Mouse (Mus musculus) neural tube, embryonic 12.5 days (tissue): Measurements from ENCODE around the gene Rgl2. TPM values are rescaled to one million over a fixed set of nuclear protein-coding genes. Genes with fewer than 3 reads are reported as not detected.
A peak's percentile ranks its signal among the peaks of the same experiment; 100 is the strongest.
"Not testable (repeated sequence)": the region's sequence is repeated elsewhere in the genome, so short reads cannot be mapped to it uniquely, and the experiment has no call there.

Source experiments
- ATAC-seq: fragments of 200-750 bp; cut with Nextera tagmentation; 2 replicates; pipeline ENCODE4 v1.8.0; 2017; ENCODE audit warnings: low read depth, mild to moderate bottlenecking, moderate TSS enrichment, moderate library complexity; ENCODE audit not compliant: low FRiP score
- H3K27ac ChIP-seq: fragments of 300-500 bp; sonication (generic); 2 replicates; pipeline ENCODE4 v1.5.1; 2016
- H3K27me3 ChIP-seq: fragments of 300-500 bp; sonication (generic); replicated peaks from 2 replicates; pipeline ENCODE4 v1.6.1; 2016; ENCODE audit warnings: mild to moderate bottlenecking
- H3K36me3 ChIP-seq: fragments of 300-500 bp; sonication (generic); 2 replicates; pipeline ENCODE4 v1.6.1; 2016; ENCODE audit warnings: mild to moderate bottlenecking
- H3K4me1 ChIP-seq: fragments of 300-500 bp; sonication (generic); 2 replicates; pipeline ENCODE4 v1.6.1; 2016
- H3K4me2 ChIP-seq: fragments of 300-500 bp; sonication (generic); replicated peaks from 2 replicates; pipeline ENCODE4 v1.6.1; 2016; ENCODE audit warnings: mild to moderate bottlenecking
- H3K4me3 ChIP-seq: fragments of 300-500 bp; sonication (generic); 2 replicates; pipeline ENCODE4 v1.5.1; 2016
- H3K9ac ChIP-seq: fragments of 300-500 bp; sonication (generic); 2 replicates; pipeline ENCODE4 v1.6.1; 2016; ENCODE audit warnings: mild to moderate bottlenecking
- H3K9me3 ChIP-seq: fragments of 300-500 bp; sonication (generic); 2 replicates; pipeline ENCODE4 v1.6.1; 2016; ENCODE audit warnings: mild to moderate bottlenecking
- WGBS: fragments of 180-500 bp; shearing (Covaris S2); methylation state at CpG from one replicate; pipeline ENCODE4 v1.1.7; 2016; 5-methylcytosine and 5-hydroxymethylcytosine counted together
- polyA plus RNA-seq: library from polyadenylated mRNA; unstranded; fragments of >200 nt; fragmentation: Nextera tagmentation; extraction: Ambion mirVana; gene quantifications from 2 replicates; pipeline ENCODE4 v1.2.1, GENCODE M21; 2016

The Rgl2 gene
- polyA plus RNA-seq, 1 experiment from 2014 or later, result 68.1 TPM

- ATAC-seq, result no peak
- no peaks in the 10 kb centered on the region for H3K4me1 ChIP-seq
- no peak overlapping the region for H3K4me2 ChIP-seq
- no peak overlapping the region for H3K9ac ChIP-seq
- WGBS, result 88% methylated on average over 4 of the region's 4 CpGs
- no peak overlapping the region for H3K4me3 ChIP-seq
- H3K36me3 ChIP-seq, result no peaks in the 10 kb centered on the region
- H3K27ac ChIP-seq, result no peak overlapping the region
- H3K9me3 ChIP-seq, result no peaks in the 10 kb centered on the region
- no peaks in the 10 kb centered on the region for H3K27me3 ChIP-seq
Observed at GRCm38 (mm10) chr17:33899642-33900041, 29.7 kb upstream of the Rgl2 start.

GRCm38 (mm10) chr17:33900281-33900988 is 28.9 kb upstream of the Rgl2 start:
- no peak overlapping the region for H3K9ac ChIP-seq
- no peaks in the 10 kb centered on the region for H3K9me3 ChIP-seq
- H3K4me2 ChIP-seq, result no peak overlapping the region
- no peak overlapping the region for H3K27ac ChIP-seq
- H3K4me1 ChIP-seq, result no peaks in the 10 kb centered on the region
- no peaks in the 10 kb centered on the region for H3K27me3 ChIP-seq
- no peak for ATAC-seq
- H3K4me3 ChIP-seq, result no peak overlapping the region
- H3K36me3 ChIP-seq, result no peaks in the 10 kb centered on the region
- 76% methylated on average over 7 of the region's 7 CpGs for WGBS

GRCm38 (mm10) chr17:33900989-33901314 is 28.4 kb upstream of the Rgl2 start:
- Histone ChIP-seq H3K9me3 (no peaks in the 10 kb centered on the region), H3K4me2 (no peak overlapping the region), H3K4me1 (no peaks in the 10 kb centered on the region), H3K27me3 (no peaks in the 10 kb centered on the region), H3K4me3 (no peak overlapping the region), H3K9ac (no peak overlapping the region), H3K36me3 (no peaks in the 10 kb centered on the region), H3K27ac (no peak overlapping the region)
- ATAC-seq, result no peak
- 90% methylated on average over 4 of the region's 4 CpGs for whole genome bisulfite sequencing

- H3K36me3 ChIP-seq, result no peaks in the 10 kb centered on the region
- H3K4me1 ChIP-seq, result no peaks in the 10 kb centered on the region
- WGBS, result 54% methylated on average over 4 of the region's 4 CpGs
- ATAC-seq, result no peak
- no peak overlapping the region for H3K27ac ChIP-seq
- H3K9me3 ChIP-seq, result no peaks in the 10 kb centered on the region
- H3K4me2 ChIP-seq, result no peak overlapping the region
- H3K27me3 ChIP-seq, result no peaks in the 10 kb centered on the region
- no peak overlapping the region for H3K9ac ChIP-seq
- no peak overlapping the region for H3K4me3 ChIP-seq
Observed at GRCm38 (mm10) chr17:33901653-33902052, 27.7 kb upstream of the Rgl2 start.

GRCm38 (mm10) chr17:33902079-33902478 is 27.3 kb upstream of the Rgl2 start:
- no peak overlapping the region for H3K4me3 ChIP-seq
- H3K4me2 ChIP-seq, result no peak overlapping the region
- no peak overlapping the region for H3K27ac ChIP-seq
- no peak for ATAC-seq
- no peaks in the 10 kb centered on the region for H3K9me3 ChIP-seq
- no peaks in the 10 kb centered on the region for H3K4me1 ChIP-seq
- H3K9ac ChIP-seq, result no peak overlapping the region
- WGBS, result 46% methylated on average over 4 of the region's 4 CpGs
- H3K27me3 ChIP-seq, result no peaks in the 10 kb centered on the region
- no peaks in the 10 kb centered on the region for H3K36me3 ChIP-seq

GRCm38 (mm10) chr17:33902491-33902890 is 26.9 kb upstream of the Rgl2 start:
- Histone ChIP-seq H3K4me2 (no peak overlapping the region), H3K27me3 (no peaks in the 10 kb centered on the region), H3K4me1 (no peaks in the 10 kb centered on the region), H3K36me3 (no peaks in the 10 kb centered on the region), H3K4me3 (no peak overlapping the region), H3K9me3 (no peaks in the 10 kb centered on the region), H3K9ac (no peak overlapping the region), H3K27ac (no peak overlapping the region)
- ATAC-seq, result no peak
- 87% methylated on average over 7 of the region's 7 CpGs for WGBS

- not testable (repeated sequence) for H3K4me3 ChIP-seq, H3K9me3 ChIP-seq, H3K27ac ChIP-seq, H3K27me3 ChIP-seq, H3K36me3 ChIP-seq, H3K4me2 ChIP-seq, ATAC-seq, H3K9ac ChIP-seq
- H3K4me1 ChIP-seq, result peaks cover 11% of the 10 kb centered on the region
- WGBS, result 67% methylated on average over 6 of the region's 6 CpGs
Observed at GRCm38 (mm10) chr17:33903911-33904651, 25.3 kb upstream of the Rgl2 start.

- ATAC-seq, result not testable (repeated sequence)
Observed at GRCm38 (mm10) chr17:33904835-33905234, 24.5 kb upstream of the Rgl2 start, which contains the start of gene Platr17. TSS of gene Platr17 (plus strand) at chr17:33905135.

GRCm38 (mm10) chr17:33908331-33909076 is 20.8 kb upstream of the Rgl2 start:
- H3K36me3 ChIP-seq, result peaks cover 30% of the 10 kb centered on the region
- ATAC-seq, result peak; percentile 60
- H3K4me2 ChIP-seq, result peak overlapping the region; percentile 96
- H3K9ac ChIP-seq, result peak overlapping the region; percentile 72
- WGBS, result under 1% methylated on average over 43 of the region's 44 CpGs
- peaks cover 22% of the 10 kb centered on the region for H3K4me1 ChIP-seq
- H3K27ac ChIP-seq, result peak overlapping the region; percentile 57
- peak overlapping the region; percentile 84 for H3K4me3 ChIP-seq
- no peaks in the 10 kb centered on the region for H3K27me3 ChIP-seq
- no peaks in the 10 kb centered on the region for H3K9me3 ChIP-seq

More at GRCm38 (mm10) chr17:33904835-33905234, 24.5 kb upstream of the Rgl2 start, which contains the start of gene Platr17:
- not testable (repeated sequence) for H3K27ac ChIP-seq, H3K9me3 ChIP-seq, H3K4me2 ChIP-seq, H3K9ac ChIP-seq, H3K36me3 ChIP-seq, H3K4me3 ChIP-seq, H3K27me3 ChIP-seq
- H3K4me1 ChIP-seq, result peaks cover 13% of the 10 kb centered on the region
- 23% methylated on average over 3 of the region's 4 CpGs for WGBS

- H3K9me3 ChIP-seq, result no peaks in the 10 kb centered on the region
- peak within 1 kb of the TSS; percentile 59 for H3K27ac ChIP-seq
- H3K36me3 ChIP-seq, result peaks cover 37% of the 10 kb centered on the region
- H3K4me1 ChIP-seq, result peaks cover 22% of the 10 kb centered on the region
- WGBS, result under 1% methylated on average over 68 of the region's 68 CpGs
- peak within 1 kb of the TSS; percentile 96 for H3K4me2 ChIP-seq
- H3K27me3 ChIP-seq, result no peaks in the 10 kb centered on the region
- ATAC-seq, result peak; percentile 96
- peak within 1 kb of the TSS; percentile 88 for H3K9ac ChIP-seq
- peak within 1 kb of the TSS; percentile 84 for H3K4me3 ChIP-seq
Observed at GRCm38 (mm10) chr17:33909077-33909868, 20.1 kb upstream of the Rgl2 start, which contains the start of gene Daxx. TSS of gene Daxx (plus strand) at chr17:33909414.

GRCm38 (mm10) chr17:33909869-33910250 is 19.5 kb upstream of the Rgl2 start:
- Histone ChIP-seq H3K4me3 (peak overlapping the region; percentile 84), H3K27me3 (no peaks in the 10 kb centered on the region), H3K4me2 (peak overlapping the region; percentile 96), H3K9me3 (no peaks in the 10 kb centered on the region), H3K9ac (peak overlapping the region; percentile 88), H3K36me3 (peaks cover 42% of the 10 kb centered on the region), H3K4me1 (peaks cover 26% of the 10 kb centered on the region), H3K27ac (peak overlapping the region; percentile 59; the same call in 1 of the 2 replicates)
- WGBS, result under 1% methylated on average over 14 of the region's 14 CpGs
- peak; percentile 7; the same call in 1 of the 2 replicates for ATAC-seq
